Comparison of ENCODE assay signal across 10 mouse cellular contexts in the genomic region with DNA sequence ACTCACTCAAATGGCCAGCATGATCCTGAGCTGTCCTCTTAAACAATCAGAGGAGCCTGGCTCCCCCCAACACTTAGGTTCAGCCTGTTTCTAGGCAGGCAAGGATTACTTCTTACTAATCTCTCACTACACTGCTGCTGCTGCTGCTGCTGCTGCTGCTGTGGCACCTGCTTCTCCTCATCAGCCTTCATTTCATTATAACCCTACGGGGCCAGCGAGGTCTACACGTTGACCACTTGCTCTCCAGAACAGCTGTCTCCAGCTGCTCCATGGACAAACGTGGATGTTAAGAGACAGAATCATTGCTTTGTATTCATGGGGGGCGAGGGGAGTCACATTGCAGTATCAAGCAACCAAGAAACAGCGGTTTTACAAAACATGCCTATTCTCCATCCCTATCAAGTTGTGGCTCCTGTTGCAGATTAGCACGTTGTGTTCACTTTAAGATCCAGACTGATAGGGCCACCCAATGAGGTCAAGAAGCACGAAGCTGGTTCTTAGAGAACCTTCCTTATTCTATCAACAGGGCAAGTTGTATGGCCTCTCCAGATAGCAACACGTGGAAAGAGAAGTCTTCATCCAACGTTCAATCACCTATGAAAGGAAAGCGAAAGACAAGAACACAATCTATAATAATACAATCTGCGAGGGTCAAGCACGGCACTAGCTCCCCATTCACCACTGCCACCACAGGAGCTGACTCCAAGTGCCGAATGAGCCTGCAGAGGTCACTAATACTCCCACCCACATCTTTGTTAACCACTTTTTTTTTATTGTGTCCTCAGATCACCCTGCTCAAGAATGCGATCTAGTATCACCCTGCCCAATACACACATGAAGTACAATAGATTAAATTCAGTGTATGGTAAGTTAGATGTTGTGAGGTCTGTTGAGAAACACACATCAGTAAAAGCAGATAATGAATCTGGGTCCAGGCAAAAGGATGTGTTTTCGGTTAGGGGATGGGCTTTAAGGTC.
"Had no signal": no experiment of that assay in that cellular context is flagged by ENCODE, and none has a peak within 500 bp of the region (broad histone marks: within the 10 kb centered on the region; RNA-seq: fewer than 3 reads in every experiment).

No protein-coding gene starts in this region.

- H3K27ac ChIP-seq: intestine, embryonic 15.5 days; liver, embryonic 13.5 days; neural tube, embryonic 13.5 days had no signal

- H3K4me1 ChIP-seq: liver, embryonic 13.5 days; neural tube, embryonic 13.5 days had no signal

- H3K36me3 ChIP-seq: intestine, embryonic 15.5 days; liver, embryonic 13.5 days; neural tube, embryonic 13.5 days had no signal

- H3K4me2 ChIP-seq: intestine, embryonic 15.5 days; liver, embryonic 13.5 days; neural tube, embryonic 13.5 days had no signal

- H3K27me3 ChIP-seq: intestine, embryonic 15.5 days; liver, embryonic 13.5 days; neural tube, embryonic 13.5 days had no signal

- H3K9ac ChIP-seq: intestine, embryonic 15.5 days; liver, embryonic 13.5 days; liver, postnatal 0 days; neural tube, embryonic 13.5 days had no signal

- H3K9me3 ChIP-seq: intestine, embryonic 15.5 days; liver, embryonic 13.5 days; neural tube, embryonic 13.5 days had no signal

- H3K4me3 ChIP-seq: intestine, embryonic 15.5 days; liver, embryonic 13.5 days; neural tube, embryonic 13.5 days had no signal

- ATAC-seq: intestine, embryonic 15.5 days; liver, postnatal 0 days had no signal

- DNase-seq: layer of hippocampus, postnatal 36 days; liver; liver, embryonic 13.5 days; liver, postnatal 0 days; midbrain, embryonic 14.5 days; right cerebral cortex, adult 18-20 months; right cerebral cortex, postnatal 25 days; thymus, postnatal 36 days had no signal
